Mouse (Mus musculus): ENCODE measurements around the gene Zswim2. TPM values are rescaled to one million over a fixed set of nuclear protein-coding genes. Genes with fewer than 3 reads are reported as not detected.
A peak's percentile ranks its signal among the peaks of the same experiment; 100 is the strongest.
"Not testable (repeated sequence)": the region's sequence is repeated elsewhere in the genome, so short reads cannot be mapped to it uniquely, and the experiment has no call there.

Gene Zswim2
- polyA plus RNA-seq (2015; fragmentation: Nextera tagmentation; extraction: Ambion mirVana): not detected in 2 replicates

GRCm38 (mm10) chr2:83940931-83941361, at the start of gene Zswim2:
Gene Zswim2, minus strand, starts transcription at chr2:83941228.
- Histone ChIP-seq H3K4me3 (ENCODE audit: low read depth, low read length) (no peak within 1 kb of the TSS), H3K36me3 (ENCODE audit: control insufficient read depth, insufficient read depth, low read length) (no peaks in the 10 kb centered on the region), H3K9me3 (ENCODE audit: control insufficient read depth, low read length) (no peaks in the 10 kb centered on the region), H3K4me1 (replicated peaks; ENCODE audit: control insufficient read depth, insufficient read depth) (no peaks in the 10 kb centered on the region), H3K4me2 (replicated peaks; ENCODE audit: low read depth) (peak within 1 kb of the TSS; percentile 34), H3K27me3 (ENCODE audit: control insufficient read depth, insufficient read depth, low read length) (no peaks in the 10 kb centered on the region), H3K27ac (replicated peaks) (no peak within 1 kb of the TSS), H3K9ac (ENCODE audit: low read length) (no peak within 1 kb of the TSS)
- ATAC-seq (ENCODE audit: low FRiP score, low TSS enrichment) (peak; percentile 45), DNase-seq (ENCODE audit: low spot score) (peak; percentile 24)
- TF ChIP-seq CTCF (IDR thresholded peaks at IDR 0.05; ENCODE audit: low read depth) (no peak), EP300 (optimal IDR thresholded peaks at IDR 0.05) (no peak)
- under 1% methylated on average over 20 of the region's 20 CpGs for WGBS

- not testable (repeated sequence) for H3K4me2 ChIP-seq (replicated peaks; ENCODE audit: low read depth); H3K9ac ChIP-seq (ENCODE audit: low read length); H3K4me1 ChIP-seq (replicated peaks; ENCODE audit: control insufficient read depth, insufficient read depth); DNase-seq (ENCODE audit: low spot score); H3K4me3 ChIP-seq (ENCODE audit: low read depth, low read length); H3K9me3 ChIP-seq (ENCODE audit: control insufficient read depth, low read length); H3K27me3 ChIP-seq (ENCODE audit: control insufficient read depth, insufficient read depth, low read length); H3K27ac ChIP-seq (replicated peaks); H3K36me3 ChIP-seq (ENCODE audit: control insufficient read depth, insufficient read depth, low read length); ATAC-seq (ENCODE audit: low FRiP score, low TSS enrichment)
- no CpG with 5 or more reads among the region's 6 CpGs for WGBS
Measured at GRCm38 (mm10) chr2:83990253-83990652, 49.2 kb upstream of the Zswim2 start, which contains the start of gene Gm13691. Gene Gm13691, plus strand, starts transcription at chr2:83990553.

GRCm38 (mm10) chr2:83984443-83984842, 43.4 kb upstream of the Zswim2 start, which contains the start of gene Gm13697:
Gene Gm13697, plus strand, starts transcription at chr2:83984743.
- H3K9me3 ChIP-seq (ENCODE audit: control insufficient read depth, low read length); H3K4me3 ChIP-seq (ENCODE audit: low read depth, low read length): not testable (repeated sequence)

GRCm38 (mm10) chr2:83978633-83979032, 37.6 kb upstream of the Zswim2 start, which contains the start of gene Gm13694:
Gene Gm13694, plus strand, starts transcription at chr2:83978933.
- not testable (repeated sequence) for DNase-seq (ENCODE audit: low spot score); H3K9me3 ChIP-seq (ENCODE audit: control insufficient read depth, low read length); H3K9ac ChIP-seq (ENCODE audit: low read length); ATAC-seq (ENCODE audit: low FRiP score, low TSS enrichment); H3K36me3 ChIP-seq (ENCODE audit: control insufficient read depth, insufficient read depth, low read length); H3K4me2 ChIP-seq (replicated peaks; ENCODE audit: low read depth); H3K4me1 ChIP-seq (replicated peaks; ENCODE audit: control insufficient read depth, insufficient read depth); H3K4me3 ChIP-seq (ENCODE audit: low read depth, low read length); H3K27ac ChIP-seq (replicated peaks); H3K27me3 ChIP-seq (ENCODE audit: control insufficient read depth, insufficient read depth, low read length)
- no CpG with 5 or more reads among the region's 6 CpGs for WGBS

More at GRCm38 (mm10) chr2:83984443-83984842, 43.4 kb upstream of the Zswim2 start, which contains the start of gene Gm13697:
- H3K4me2 ChIP-seq (replicated peaks; ENCODE audit: low read depth); H3K36me3 ChIP-seq (ENCODE audit: control insufficient read depth, insufficient read depth, low read length); ATAC-seq (ENCODE audit: low FRiP score, low TSS enrichment); DNase-seq (ENCODE audit: low spot score); H3K4me1 ChIP-seq (replicated peaks; ENCODE audit: control insufficient read depth, insufficient read depth); H3K27ac ChIP-seq (replicated peaks); H3K27me3 ChIP-seq (ENCODE audit: control insufficient read depth, insufficient read depth, low read length); H3K9ac ChIP-seq (ENCODE audit: low read length): not testable (repeated sequence)
- no CpG with 5 or more reads among the region's 6 CpGs for WGBS

GRCm38 (mm10) chr2:83972823-83973222, 31.8 kb upstream of the Zswim2 start, which contains the start of gene Gm13696:
Gene Gm13696, plus strand, starts transcription at chr2:83973123.
- not testable (repeated sequence) for H3K4me2 ChIP-seq (replicated peaks; ENCODE audit: low read depth); H3K9ac ChIP-seq (ENCODE audit: low read length); H3K27ac ChIP-seq (replicated peaks); H3K27me3 ChIP-seq (ENCODE audit: control insufficient read depth, insufficient read depth, low read length); DNase-seq (ENCODE audit: low spot score); H3K4me3 ChIP-seq (ENCODE audit: low read depth, low read length); H3K36me3 ChIP-seq (ENCODE audit: control insufficient read depth, insufficient read depth, low read length); ATAC-seq (ENCODE audit: low FRiP score, low TSS enrichment); H3K9me3 ChIP-seq (ENCODE audit: control insufficient read depth, low read length); H3K4me1 ChIP-seq (replicated peaks; ENCODE audit: control insufficient read depth, insufficient read depth)
- WGBS: no CpG with 5 or more reads among the region's 6 CpGs

GRCm38 (mm10) chr2:83967013-83967412, 26.0 kb upstream of the Zswim2 start, which contains the start of gene Gm13695:
Gene Gm13695, plus strand, starts transcription at chr2:83967313.
- H3K27ac ChIP-seq (replicated peaks); H3K36me3 ChIP-seq (ENCODE audit: control insufficient read depth, insufficient read depth, low read length); H3K9ac ChIP-seq (ENCODE audit: low read length); H3K27me3 ChIP-seq (ENCODE audit: control insufficient read depth, insufficient read depth, low read length); ATAC-seq (ENCODE audit: low FRiP score, low TSS enrichment); DNase-seq (ENCODE audit: low spot score); H3K4me1 ChIP-seq (replicated peaks; ENCODE audit: control insufficient read depth, insufficient read depth); H3K4me3 ChIP-seq (ENCODE audit: low read depth, low read length); H3K9me3 ChIP-seq (ENCODE audit: control insufficient read depth, low read length); H3K4me2 ChIP-seq (replicated peaks; ENCODE audit: low read depth): not testable (repeated sequence)
- no CpG with 5 or more reads among the region's 6 CpGs for WGBS

GRCm38 (mm10) chr2:83961203-83961602, 20.2 kb upstream of the Zswim2 start, which contains the start of gene Gm13693:
Gene Gm13693, plus strand, starts transcription at chr2:83961503.
- not testable (repeated sequence) for H3K9ac ChIP-seq (ENCODE audit: low read length); H3K9me3 ChIP-seq (ENCODE audit: control insufficient read depth, low read length); H3K36me3 ChIP-seq (ENCODE audit: control insufficient read depth, insufficient read depth, low read length); H3K4me2 ChIP-seq (replicated peaks; ENCODE audit: low read depth); H3K27me3 ChIP-seq (ENCODE audit: control insufficient read depth, insufficient read depth, low read length); H3K27ac ChIP-seq (replicated peaks); H3K4me3 ChIP-seq (ENCODE audit: low read depth, low read length); ATAC-seq (ENCODE audit: low FRiP score, low TSS enrichment); DNase-seq (ENCODE audit: low spot score); H3K4me1 ChIP-seq (replicated peaks; ENCODE audit: control insufficient read depth, insufficient read depth)
- WGBS: no CpG with 5 or more reads among the region's 6 CpGs

GRCm38 (mm10) chr2:83955393-83955792, 14.4 kb upstream of the Zswim2 start, which contains the start of gene Gm13698:
Gene Gm13698, plus strand, starts transcription at chr2:83955693.
- not testable (repeated sequence) for H3K4me2 ChIP-seq (replicated peaks; ENCODE audit: low read depth); H3K27me3 ChIP-seq (ENCODE audit: control insufficient read depth, insufficient read depth, low read length); H3K27ac ChIP-seq (replicated peaks); DNase-seq (ENCODE audit: low spot score); H3K9ac ChIP-seq (ENCODE audit: low read length); H3K36me3 ChIP-seq (ENCODE audit: control insufficient read depth, insufficient read depth, low read length); H3K4me3 ChIP-seq (ENCODE audit: low read depth, low read length); H3K4me1 ChIP-seq (replicated peaks; ENCODE audit: control insufficient read depth, insufficient read depth); ATAC-seq (ENCODE audit: low FRiP score, low TSS enrichment); H3K9me3 ChIP-seq (ENCODE audit: control insufficient read depth, low read length)
- WGBS: no CpG with 5 or more reads among the region's 6 CpGs

Measured in stomach, postnatal 0 days (tissue).